Mouse (Mus musculus): ENCODE data around the gene Ptms. TPM values are rescaled to one million over a fixed set of nuclear protein-coding genes. Genes with fewer than 3 reads are reported as not detected.

The Ptms gene
- total RNA-seq, 2 experiments from 2014 or later, result 21.8 to 31.3 TPM

DNA sequence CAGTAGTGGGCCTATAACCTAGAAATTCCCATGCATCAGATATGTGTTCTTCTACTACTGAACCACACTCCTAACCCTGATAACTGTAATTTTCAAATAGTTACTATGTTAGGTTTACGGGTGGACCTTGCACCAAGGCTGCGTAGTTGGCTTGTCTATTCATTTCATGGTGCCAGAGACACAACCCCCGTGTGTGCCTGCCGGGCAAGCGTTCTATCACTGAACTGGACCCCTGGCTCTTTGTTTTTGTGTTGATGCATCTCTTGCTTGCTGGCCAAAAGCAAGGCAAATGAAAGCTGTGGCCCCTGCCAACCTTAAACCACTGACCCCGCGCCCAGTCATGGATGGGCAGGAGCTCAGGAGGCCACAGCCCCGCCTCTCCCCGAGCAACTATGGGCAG, 38.1 kb downstream of the Ptms start:
- ATAC-seq (replicated peaks; ENCODE audit: low FRiP score, poor library complexity, severe bottlenecking), result no peak

DNA sequence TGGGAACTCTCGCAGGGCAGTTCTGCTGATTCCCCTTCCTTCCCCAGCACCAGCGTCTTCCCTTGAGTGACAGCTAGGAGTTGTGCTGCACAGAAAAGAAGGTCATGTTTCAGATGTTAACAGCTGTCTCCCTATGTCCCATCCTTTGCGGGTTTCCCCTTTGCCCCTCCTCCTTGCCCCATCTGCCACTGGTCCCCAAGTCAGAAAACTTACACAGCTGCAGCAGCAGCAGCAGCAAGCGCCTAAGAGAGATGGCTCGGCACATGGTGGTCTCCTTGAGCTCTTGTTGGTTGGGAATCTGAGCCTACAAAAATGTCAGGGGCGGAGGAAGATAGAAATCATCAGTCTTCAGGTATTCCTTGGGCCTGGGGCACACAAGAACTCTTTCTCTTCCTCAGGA, 40.5 kb downstream of the Ptms start:
- ATAC-seq (replicated peaks; ENCODE audit: low FRiP score, poor library complexity, severe bottlenecking), result no peak

DNA sequence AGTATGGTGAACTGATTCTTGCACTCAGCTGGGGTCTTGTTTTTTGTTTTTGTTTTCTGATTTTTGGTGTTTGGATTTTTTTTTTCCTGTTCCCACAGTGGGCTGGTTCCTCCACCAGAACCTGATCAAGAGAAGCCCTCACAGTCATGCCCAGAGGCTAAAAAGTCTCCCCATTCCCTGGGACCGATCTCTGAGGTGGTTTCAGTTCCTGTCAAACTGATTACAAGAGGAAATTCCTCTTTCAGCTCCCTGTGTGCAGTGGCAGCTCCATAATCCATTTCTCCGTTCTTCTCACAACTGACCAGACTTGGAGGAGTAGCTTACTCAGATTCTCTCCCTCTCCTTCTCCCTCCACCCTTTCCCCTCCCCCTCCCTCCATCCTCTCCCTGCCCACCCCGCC, 45.6 kb downstream of the Ptms start:
- no peak for ATAC-seq (replicated peaks; ENCODE audit: low FRiP score, poor library complexity, severe bottlenecking)

DNA sequence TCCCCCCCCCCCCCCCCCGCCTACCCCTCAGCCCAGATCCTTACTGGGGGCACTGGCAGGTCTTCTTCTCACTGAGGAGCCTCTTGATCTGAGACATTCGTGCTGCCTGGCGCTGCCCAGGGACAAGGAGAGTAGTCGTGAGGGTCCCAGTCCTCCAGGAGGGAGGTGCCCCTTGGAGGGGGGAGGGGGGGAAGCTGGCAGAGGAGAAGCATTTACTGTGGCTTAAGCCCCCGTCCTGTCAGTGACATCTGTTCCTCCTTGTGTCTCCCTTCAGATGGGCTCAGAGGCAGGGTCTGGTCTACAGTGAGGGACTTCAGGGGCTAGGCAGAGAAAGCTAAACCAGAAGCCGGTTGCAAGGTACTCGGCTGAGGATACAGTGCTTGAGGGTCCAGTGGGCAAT, 53.3 kb downstream of the Ptms start:
- no peak for ATAC-seq (replicated peaks; ENCODE audit: low FRiP score, poor library complexity, severe bottlenecking)

DNA sequence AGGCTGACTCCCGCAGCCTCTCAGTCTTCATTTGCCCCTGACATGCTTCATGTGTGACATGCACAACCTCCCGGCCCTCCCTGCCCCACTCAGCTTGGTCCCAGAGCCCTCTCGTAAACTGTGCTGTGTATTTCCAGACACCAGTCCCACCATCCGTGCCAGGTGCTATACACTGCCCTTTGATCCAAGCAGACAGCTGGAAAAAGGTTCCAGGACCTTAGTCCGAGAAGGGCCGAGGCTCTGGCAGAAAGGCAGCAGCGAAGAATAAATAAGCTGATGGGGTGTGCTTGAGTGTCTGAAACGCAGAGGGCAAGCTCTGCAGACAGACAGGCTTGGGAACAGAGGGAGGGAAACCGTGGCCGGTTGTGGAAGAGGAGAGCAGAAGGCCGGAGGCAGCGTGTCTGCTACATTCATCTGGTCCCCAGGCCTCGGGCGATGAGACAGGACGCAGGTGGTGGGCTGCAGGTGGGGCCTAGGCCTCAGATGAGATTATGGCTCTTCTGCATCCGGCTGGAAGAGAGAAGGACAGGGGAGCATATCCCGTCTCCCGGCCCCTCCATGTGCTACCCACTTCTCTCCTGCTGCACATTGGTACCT, 54.0 kb downstream of the Ptms start:
- no peak for ATAC-seq (replicated peaks; ENCODE audit: low FRiP score, poor library complexity, severe bottlenecking)

Other genes starting within 250 kb of the Ptms start
- gene Emg1, start 207.9 kb downstream of the Ptms start, total RNA-seq (2015; ENCODE audit: low replicate concordance), result 65.1 and 66.0 TPM in 2 replicates
- gene Emg1, start 207.9 kb downstream of the Ptms start, total RNA-seq (2017; ENCODE audit: low replicate concordance), result 35.8 and 37.2 TPM in 2 replicates
- 44.2 and 79.4 TPM in 2 replicates for gene Phb2, start 207.8 kb downstream of the Ptms start, total RNA-seq (2015; ENCODE audit: low replicate concordance)
- 70.3 and 70.7 TPM in 2 replicates for gene Phb2, start 207.8 kb downstream of the Ptms start, total RNA-seq (2017; ENCODE audit: low replicate concordance)
- 57.8 and 60.2 TPM in 2 replicates for gene Ptpn6, start 181.4 kb downstream of the Ptms start, total RNA-seq (2015; ENCODE audit: low replicate concordance)
- 142 and 156 TPM in 2 replicates for gene Ptpn6, start 181.4 kb downstream of the Ptms start, total RNA-seq (2017; ENCODE audit: low replicate concordance)
- 33.6 and 64.9 TPM in 2 replicates for gene Grcc10, start 178.7 kb downstream of the Ptms start, total RNA-seq (2015; ENCODE audit: low replicate concordance)
- 7.5 and 16.9 TPM in 2 replicates for gene Grcc10, start 178.7 kb downstream of the Ptms start, total RNA-seq (2017; ENCODE audit: low replicate concordance)
- not detected in 2 replicates for gene Gm45234, start 164.1 kb downstream of the Ptms start, total RNA-seq (2015; ENCODE audit: low replicate concordance)
- 0.56 TPM in 1 of 2 replicates, not detected in the other for gene Gm45234, start 164.1 kb downstream of the Ptms start, total RNA-seq (2017; ENCODE audit: low replicate concordance)
- 10.0 and 11.7 TPM in 2 replicates for gene Atn1, start 163.6 kb downstream of the Ptms start, total RNA-seq (2015; ENCODE audit: low replicate concordance)
- gene Atn1, start 163.6 kb downstream of the Ptms start, total RNA-seq (2017; ENCODE audit: low replicate concordance), result 0.94 and 2.0 TPM in 2 replicates
- gene Eno2, start 150.4 kb downstream of the Ptms start, total RNA-seq (2015; ENCODE audit: low replicate concordance), result not detected in 2 replicates
- gene Eno2, start 150.4 kb downstream of the Ptms start, total RNA-seq (2017; ENCODE audit: low replicate concordance), result not detected in 2 replicates
- gene Lrrc23, start 140.4 kb downstream of the Ptms start, total RNA-seq (2015; ENCODE audit: low replicate concordance), result not detected in 2 replicates
- gene Lrrc23, start 140.4 kb downstream of the Ptms start, total RNA-seq (2017; ENCODE audit: low replicate concordance), result not detected in 2 replicates
- gene Spsb2, start 111.4 kb downstream of the Ptms start, total RNA-seq (2015; ENCODE audit: low replicate concordance), result 0.58 TPM in 1 of 2 replicates, not detected in the other
- gene Spsb2, start 111.4 kb downstream of the Ptms start, total RNA-seq (2017; ENCODE audit: low replicate concordance), result 2.6 and 4.3 TPM in 2 replicates
- gene Tpi1, start 105.8 kb downstream of the Ptms start, total RNA-seq (2015; ENCODE audit: low replicate concordance), result 37.3 and 44.3 TPM in 2 replicates
- gene Tpi1, start 105.8 kb downstream of the Ptms start, total RNA-seq (2017; ENCODE audit: low replicate concordance), result 30.0 and 31.0 TPM in 2 replicates
- gene Usp5, start 90.6 kb downstream of the Ptms start, total RNA-seq (2015; ENCODE audit: low replicate concordance), result 10.0 and 34.6 TPM in 2 replicates
- gene Usp5, start 90.6 kb downstream of the Ptms start, total RNA-seq (2017; ENCODE audit: low replicate concordance), result 22.0 and 29.6 TPM in 2 replicates
- 65.8 and 68.0 TPM in 2 replicates for gene Cdca3, start 90.6 kb downstream of the Ptms start, total RNA-seq (2015; ENCODE audit: low replicate concordance)
- 58.5 and 73.8 TPM in 2 replicates for gene Cdca3, start 90.6 kb downstream of the Ptms start, total RNA-seq (2017; ENCODE audit: low replicate concordance)
- gene Gnb3, start 79.8 kb downstream of the Ptms start, total RNA-seq (2015; ENCODE audit: low replicate concordance), result not detected in 2 replicates
- not detected in 2 replicates for gene Gnb3, start 79.8 kb downstream of the Ptms start, total RNA-seq (2017; ENCODE audit: low replicate concordance)
- not detected in 2 replicates for gene P3h3, start 62.4 kb downstream of the Ptms start, total RNA-seq (2015; ENCODE audit: low replicate concordance)
- gene P3h3, start 62.4 kb downstream of the Ptms start, total RNA-seq (2017; ENCODE audit: low replicate concordance), result 1.1 and 1.2 TPM in 2 replicates
- not detected in 2 replicates for gene Gpr162, start 56.1 kb downstream of the Ptms start, total RNA-seq (2015; ENCODE audit: low replicate concordance)
- gene Gpr162, start 56.1 kb downstream of the Ptms start, total RNA-seq (2017; ENCODE audit: low replicate concordance), result not detected in 2 replicates
- gene Cd4, start 31.9 kb downstream of the Ptms start, total RNA-seq (2015; ENCODE audit: low replicate concordance), result 6.3 and 6.9 TPM in 2 replicates
- 0.70 and 0.94 TPM in 2 replicates for gene Cd4, start 31.9 kb downstream of the Ptms start, total RNA-seq (2017; ENCODE audit: low replicate concordance)
- 1.0 and 2.7 TPM in 2 replicates for gene Lag3, start 8.4 kb downstream of the Ptms start, total RNA-seq (2015; ENCODE audit: low replicate concordance)
- 0.51 TPM in 1 of 2 replicates, not detected in the other for gene Lag3, start 8.4 kb downstream of the Ptms start, total RNA-seq (2017; ENCODE audit: low replicate concordance)
- 11.7 and 13.4 TPM in 2 replicates for gene Mlf2, start 11.3 kb upstream of the Ptms start, total RNA-seq (2015; ENCODE audit: low replicate concordance)
- gene Mlf2, start 11.3 kb upstream of the Ptms start, total RNA-seq (2017; ENCODE audit: low replicate concordance), result 14.1 and 20.7 TPM in 2 replicates
- gene Cops7a, start 45.4 kb upstream of the Ptms start, total RNA-seq (2015; ENCODE audit: low replicate concordance), result 10.2 and 16.5 TPM in 2 replicates
- 5.6 and 7.7 TPM in 2 replicates for gene Cops7a, start 45.4 kb upstream of the Ptms start, total RNA-seq (2017; ENCODE audit: low replicate concordance)
- gene Pianp, start 76.6 kb upstream of the Ptms start, total RNA-seq (2015; ENCODE audit: low replicate concordance), result not detected in 2 replicates
- not detected in 2 replicates for gene Pianp, start 76.6 kb upstream of the Ptms start, total RNA-seq (2017; ENCODE audit: low replicate concordance)
- gene Zfp384, start 89.0 kb upstream of the Ptms start, total RNA-seq (2015; ENCODE audit: low replicate concordance), result 20.8 and 25.9 TPM in 2 replicates
- gene Zfp384, start 89.0 kb upstream of the Ptms start, total RNA-seq (2017; ENCODE audit: low replicate concordance), result 9.8 and 12.3 TPM in 2 replicates
- gene Ing4, start 119.7 kb upstream of the Ptms start, total RNA-seq (2015; ENCODE audit: low replicate concordance), result 7.1 and 7.9 TPM in 2 replicates
- gene Ing4, start 119.7 kb upstream of the Ptms start, total RNA-seq (2017; ENCODE audit: low replicate concordance), result 27.7 and 35.7 TPM in 2 replicates
- 3.3 TPM in 1 of 2 replicates, not detected in the other for gene Acrbp, start 129.6 kb upstream of the Ptms start, total RNA-seq (2015; ENCODE audit: low replicate concordance)
- 7.0 and 11.6 TPM in 2 replicates for gene Acrbp, start 129.6 kb upstream of the Ptms start, total RNA-seq (2017; ENCODE audit: low replicate concordance)
- 3.1 TPM in 1 of 2 replicates, not detected in the other for gene Lpar5, start 147.8 kb upstream of the Ptms start, total RNA-seq (2015; ENCODE audit: low replicate concordance)
- 0.60 TPM in 1 of 2 replicates, not detected in the other for gene Lpar5, start 147.8 kb upstream of the Ptms start, total RNA-seq (2017; ENCODE audit: low replicate concordance)
- gene Chd4, start 175.9 kb upstream of the Ptms start, total RNA-seq (2015; ENCODE audit: low replicate concordance), result 31.8 and 50.0 TPM in 2 replicates
- 70.6 and 102 TPM in 2 replicates for gene Chd4, start 175.9 kb upstream of the Ptms start, total RNA-seq (2017; ENCODE audit: low replicate concordance)
- 4.8 and 6.7 TPM in 2 replicates for gene Nop2, start 211.8 kb upstream of the Ptms start, total RNA-seq (2015; ENCODE audit: low replicate concordance)
- 10.5 and 11.8 TPM in 2 replicates for gene Nop2, start 211.8 kb upstream of the Ptms start, total RNA-seq (2017; ENCODE audit: low replicate concordance)
- 3.1 and 6.9 TPM in 2 replicates for gene Iffo1, start 225.1 kb upstream of the Ptms start, total RNA-seq (2015; ENCODE audit: low replicate concordance)
- 2.2 and 10.9 TPM in 2 replicates for gene Iffo1, start 225.1 kb upstream of the Ptms start, total RNA-seq (2017; ENCODE audit: low replicate concordance)
- 912 and 913 TPM in 2 replicates for gene Gapdh, start 246.4 kb upstream of the Ptms start, total RNA-seq (2015; ENCODE audit: low replicate concordance)
- gene Gapdh, start 246.4 kb upstream of the Ptms start, total RNA-seq (2017; ENCODE audit: low replicate concordance), result 174 and 278 TPM in 2 replicates

Data from erythroblast, adult 5-6 weeks (primary cell).